Mouse (Mus musculus) liver, adult 2 months (tissue): Measurements from ENCODE around the gene Bmp6.
A peak's percentile ranks its signal among the peaks of the same experiment; 100 is the strongest.

ENCODE experiments used
- CTCF ChIP-seq: fragments of 200-500 bp; IDR thresholded peaks from 2 replicates; pipeline ENCODE4 v1.5.1; 2011; ENCODE audit warnings: low read depth, low read length, control low read depth
- POLR2A ChIP-seq: fragments of 200-500 bp; IDR thresholded peaks from 2 replicates; pipeline ENCODE4 v1.6.1; 2011; ENCODE audit warnings: low read length, control low read depth; ENCODE audit not compliant: insufficient read depth; ENCODE audit errors: extremely low read depth

GRCm38 (mm10) chr13:38344713-38345430, at the start of gene Bmp6:
- TF ChIP-seq CTCF (no peak), POLR2A (0 out of 2 replicates have a peak, but pooled peaks have one; percentile 6)
